Mouse (Mus musculus) megakaryocyte-erythroid progenitor cell, adult 5-6 weeks (primary cell): Measurements from ENCODE around the gene Cenpb. TPM values are rescaled to one million over a fixed set of nuclear protein-coding genes. Genes with fewer than 3 reads are reported as not detected.

Source experiments
- ATAC-seq: replicated peaks from 2 replicates; pipeline ENCODE4 v1.8.0; 2016; ENCODE audit warnings: mild to moderate bottlenecking, inconsistent platforms; ENCODE audit not compliant: severe bottlenecking, poor library complexity, low FRiP score, low TSS enrichment
- total RNA-seq, 2 experiments: library from RNA; stranded (forward) in 1 of 2; stranded (reverse) in 1 of 2; fragments of 200-1000, 215-1000 nt in 1 of 2; fragments of >200 nt in 1 of 2; fragmentation: Nextera tagmentation in 1 of 2; gene quantifications; 2 replicates each; pipeline ENCODE4 v1.2.3; 2014 to 2017

Cenpb gene
- total RNA-seq, 2 experiments from 2014 or later = 6.8 to 8.8 TPM

- ATAC-seq = no peak
Observed at GRCm38 (mm10) chr2:131125964-131126815, 53.7 kb downstream of the Cenpb start.

Other genes with a start within 250 kb of the Cenpb start
- gene Gfra4, start 137.0 kb downstream of the Cenpb start, total RNA-seq (2014; fragmentation: Nextera tagmentation) = not detected in 2 replicates
- not detected in 2 replicates for gene Gfra4, start 137.0 kb downstream of the Cenpb start, total RNA-seq (2017)
- 0.76 TPM in 1 of 2 replicates, not detected in the other for gene Adam33, start 116.3 kb downstream of the Cenpb start, total RNA-seq (2014; fragmentation: Nextera tagmentation)
- not detected in 2 replicates for gene Adam33, start 116.3 kb downstream of the Cenpb start, total RNA-seq (2017)
- gene Siglec1, start 93.3 kb downstream of the Cenpb start, total RNA-seq (2014; fragmentation: Nextera tagmentation) = 0.22 and 0.48 TPM in 2 replicates
- gene Siglec1, start 93.3 kb downstream of the Cenpb start, total RNA-seq (2017) = not detected in 2 replicates
- gene Hspa12b, start 52.8 kb downstream of the Cenpb start, total RNA-seq (2014; fragmentation: Nextera tagmentation) = 0.44 and 3.9 TPM in 2 replicates
- gene Hspa12b, start 52.8 kb downstream of the Cenpb start, total RNA-seq (2017) = 1.3 TPM in 1 of 2 replicates, not detected in the other
- not detected in 2 replicates for gene Gm11037, start 46.6 kb downstream of the Cenpb start, total RNA-seq (2014; fragmentation: Nextera tagmentation)
- gene Gm11037, start 46.6 kb downstream of the Cenpb start, total RNA-seq (2017) = not detected in 2 replicates
- gene 1700037H04Rik, start 20.0 kb downstream of the Cenpb start, total RNA-seq (2014; fragmentation: Nextera tagmentation) = 92.8 and 94.2 TPM in 2 replicates
- 29.0 and 55.6 TPM in 2 replicates for gene 1700037H04Rik, start 20.0 kb downstream of the Cenpb start, total RNA-seq (2017)
- 8.7 and 21.6 TPM in 2 replicates for gene Cdc25b, start 6.9 kb upstream of the Cenpb start, total RNA-seq (2014; fragmentation: Nextera tagmentation)
- gene Cdc25b, start 6.9 kb upstream of the Cenpb start, total RNA-seq (2017) = 5.4 and 19.0 TPM in 2 replicates
- 3.7 and 4.1 TPM in 2 replicates for gene Spef1, start 7.2 kb upstream of the Cenpb start, total RNA-seq (2014; fragmentation: Nextera tagmentation)
- 1.3 and 2.5 TPM in 2 replicates for gene Spef1, start 7.2 kb upstream of the Cenpb start, total RNA-seq (2017)
- 5.9 and 14.7 TPM in 2 replicates for gene Ap5s1, start 27.0 kb upstream of the Cenpb start, total RNA-seq (2014; fragmentation: Nextera tagmentation)
- gene Ap5s1, start 27.0 kb upstream of the Cenpb start, total RNA-seq (2017) = 1.9 and 3.3 TPM in 2 replicates
- gene Mavs, start 54.0 kb upstream of the Cenpb start, total RNA-seq (2014; fragmentation: Nextera tagmentation) = 28.8 and 28.9 TPM in 2 replicates
- gene Mavs, start 54.0 kb upstream of the Cenpb start, total RNA-seq (2017) = 16.9 and 24.8 TPM in 2 replicates
- 47.4 and 52.7 TPM in 2 replicates for gene Pank2, start 82.4 kb upstream of the Cenpb start, total RNA-seq (2014; fragmentation: Nextera tagmentation)
- 56.3 and 94.8 TPM in 2 replicates for gene Pank2, start 82.4 kb upstream of the Cenpb start, total RNA-seq (2017)
- 1.7 and 2.8 TPM in 2 replicates for gene Rnf24, start 172.8 kb upstream of the Cenpb start, total RNA-seq (2014; fragmentation: Nextera tagmentation)
- 0.61 and 0.84 TPM in 2 replicates for gene Rnf24, start 172.8 kb upstream of the Cenpb start, total RNA-seq (2017)